Mouse (Mus musculus) neural tube, postnatal 0 days (tissue): ENCODE data around the gene Olfr478. TPM values are rescaled to one million over a fixed set of nuclear protein-coding genes. Genes with fewer than 3 reads are reported as not detected.

Source experiments
- polyA plus RNA-seq: library from polyadenylated mRNA; unstranded; fragments of >200 nt; fragmentation: Nextera tagmentation; extraction: Ambion mirVana; gene quantifications from 2 replicates; pipeline ENCODE4 v1.2.1, GENCODE M21; 2015

Olfr478 gene
- polyA plus RNA-seq, result not detected in 2 replicates

GRCm38 (mm10) chr7:108033889-108034288, at the start of gene Olfr478:
TSS of gene Olfr478 (minus strand) at chr7:108033989.

DNA sequence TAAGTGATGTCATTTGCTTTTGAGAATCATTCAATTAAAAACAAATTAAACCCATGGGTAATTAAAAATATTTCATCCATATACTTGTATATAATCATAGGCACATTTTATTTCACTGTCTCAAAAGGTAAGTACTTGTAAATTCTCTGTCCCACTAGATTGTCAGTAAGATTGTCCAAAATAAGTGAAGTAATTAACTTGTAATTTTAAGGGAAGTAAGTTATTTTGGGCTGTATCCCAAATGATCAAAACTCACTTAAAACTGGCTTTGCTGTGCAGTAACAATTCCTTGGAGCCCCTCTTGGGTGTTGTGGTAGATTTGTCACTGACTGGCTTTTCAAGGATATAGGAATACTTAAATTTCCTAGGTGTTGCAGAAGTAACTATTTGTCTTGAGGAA, 45.8 kb upstream of the Olfr478 start, which contains the start of gene Olfr481:
Gene Olfr481, plus strand, starts transcription at position 301 of the 400 bp plus-strand sequence.

GRCm38 (mm10) chr7:108067246-108067645, 33.5 kb upstream of the Olfr478 start, which contains the start of gene Olfr480:
TSS of gene Olfr480 (minus strand) at chr7:108067346.

DNA sequence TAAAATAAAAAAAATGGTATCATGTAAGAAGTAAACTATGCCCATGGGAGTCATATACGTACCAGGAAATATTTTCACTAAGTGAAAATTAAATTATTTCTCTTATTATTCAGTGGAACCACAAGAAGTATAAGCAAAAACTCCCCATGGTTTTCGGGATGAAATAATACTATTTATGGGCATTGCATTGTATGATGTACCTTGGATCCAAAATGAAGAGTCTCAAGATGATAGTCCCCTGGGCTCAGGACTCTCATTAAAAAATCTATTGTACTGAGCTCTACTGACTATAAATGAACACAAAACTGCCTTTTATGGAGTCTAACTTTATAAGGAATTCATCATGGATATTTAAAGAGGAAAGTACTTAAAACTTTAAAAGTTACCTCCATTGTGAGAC, 16.6 kb upstream of the Olfr478 start, which contains the start of gene Olfr479:
Gene Olfr479, plus strand, starts transcription at position 301 of the 400 bp plus-strand sequence.

DNA sequence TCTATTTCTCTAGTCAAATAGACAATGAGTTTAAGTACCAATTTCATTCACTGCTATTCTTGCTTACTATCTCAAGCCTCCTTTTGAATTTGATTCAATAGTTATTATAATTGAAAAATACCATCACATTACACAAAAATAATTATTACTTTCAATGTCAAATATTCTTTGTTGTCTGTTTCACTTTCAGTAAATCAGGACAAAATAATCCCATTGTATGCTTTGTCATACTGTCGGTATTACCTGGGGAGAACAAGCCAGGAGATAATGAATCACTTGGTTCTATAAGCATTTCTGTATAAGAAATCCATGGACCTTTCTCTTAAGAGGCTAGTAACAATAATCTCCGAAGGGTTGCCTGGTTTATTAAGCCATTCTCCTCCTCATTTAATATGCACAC, 47.4 kb downstream of the Olfr478 start, which contains the start of gene Olfr477:
Gene Olfr477, plus strand, starts transcription at position 301 of the 400 bp plus-strand sequence.

Other genes with a start within 250 kb of the Olfr478 start
- gene Ovch2, start 232.8 kb downstream of the Olfr478 start, polyA plus RNA-seq, result not detected in 2 replicates
- not detected in 2 replicates for gene Olfr467, start 221.7 kb downstream of the Olfr478 start, polyA plus RNA-seq
- not detected in 2 replicates for gene Olfr469, start 208.4 kb downstream of the Olfr478 start, polyA plus RNA-seq
- gene Olfr470, start 186.5 kb downstream of the Olfr478 start, polyA plus RNA-seq, result not detected in 2 replicates
- gene Olfr472, start 136.1 kb downstream of the Olfr478 start, polyA plus RNA-seq, result not detected in 2 replicates
- not detected in 2 replicates for gene Olfr473, start 103.5 kb downstream of the Olfr478 start, polyA plus RNA-seq
- not detected in 2 replicates for gene Olfr474, start 79.3 kb downstream of the Olfr478 start, polyA plus RNA-seq
- not detected in 2 replicates for gene Olfr476, start 69.2 kb downstream of the Olfr478 start, polyA plus RNA-seq
- not detected in 2 replicates for gene Olfr477, start 47.3 kb downstream of the Olfr478 start, polyA plus RNA-seq
- not detected in 2 replicates for gene Olfr479, start 16.7 kb upstream of the Olfr478 start, polyA plus RNA-seq
- gene Olfr480, start 33.4 kb upstream of the Olfr478 start, polyA plus RNA-seq, result not detected in 2 replicates
- not detected in 2 replicates for gene Olfr481, start 45.9 kb upstream of the Olfr478 start, polyA plus RNA-seq
- gene Olfr482, start 63.6 kb upstream of the Olfr478 start, polyA plus RNA-seq, result 0.06 and 0.10 TPM in 2 replicates
- gene Olfr483, start 66.9 kb upstream of the Olfr478 start, polyA plus RNA-seq, result not detected in 2 replicates
- gene Olfr484, start 93.5 kb upstream of the Olfr478 start, polyA plus RNA-seq, result not detected in 2 replicates
- gene Olfr485, start 125.9 kb upstream of the Olfr478 start, polyA plus RNA-seq, result not detected in 2 replicates
- not detected in 2 replicates for gene Olfr486, start 138.8 kb upstream of the Olfr478 start, polyA plus RNA-seq
- not detected in 2 replicates for gene Olfr487, start 180.6 kb upstream of the Olfr478 start, polyA plus RNA-seq
- gene Olfr488, start 224.4 kb upstream of the Olfr478 start, polyA plus RNA-seq, result not detected in 2 replicates